Mouse (Mus musculus) myocyte (in vitro differentiated cells): Measurements from ENCODE around the gene Caprin1. TPM values are rescaled to one million over a fixed set of nuclear protein-coding genes. Genes with fewer than 3 reads are reported as not detected.

ENCODE experiments used
- H3K27me3 ChIP-seq: one replicate; pipeline ENCODE4 v1.6.1; 2011; ENCODE audit not compliant: control insufficient read depth, insufficient read depth, insufficient read length
- H3K36me3 ChIP-seq: one replicate; pipeline ENCODE4 v1.6.1; 2011; ENCODE audit not compliant: control insufficient read depth, insufficient read depth
- H3K4me2 ChIP-seq: one replicate; pipeline ENCODE4 v1.6.1; 2011; ENCODE audit warnings: low read depth, control low read depth
- H3K4me3 ChIP-seq: one replicate; pipeline ENCODE4 v1.5.1; 2011; ENCODE audit warnings: mild to moderate bottlenecking, control low read depth, moderate library complexity
- H3K79me2 ChIP-seq: one replicate; pipeline ENCODE4 v1.6.1; 2011; ENCODE audit not compliant: control insufficient read depth, insufficient read depth
- H3ac ChIP-seq: one replicate; pipeline ENCODE4 v1.6.1; 2011; ENCODE audit not compliant: control insufficient read depth, insufficient read length
- CEBPB ChIP-seq: IDR thresholded peaks from 2 replicates; pipeline ENCODE4 v1.6.1; 2011; ENCODE audit warnings: mild to moderate bottlenecking, moderate library complexity; ENCODE audit not compliant: poor library complexity, insufficient read depth, severe bottlenecking
- E2F4 ChIP-seq: IDR thresholded peaks from one replicate; pipeline ENCODE4 v1.6.1; 2011; ENCODE audit warnings: mild to moderate bottlenecking, control low read depth, moderate library complexity; ENCODE audit not compliant: insufficient read depth
- MAX ChIP-seq: IDR thresholded peaks from one replicate; pipeline ENCODE4 v1.6.1; 2011; ENCODE audit warnings: low read depth, mild to moderate bottlenecking, control low read depth
- MYOD1 ChIP-seq, 3 experiments: IDR thresholded peaks; one replicate each; pipeline ENCODE4 v1.6.1; 2011; ENCODE audit warnings: control low read depth in 2 of 3, low read depth in 2 of 3, mild to moderate bottlenecking in 2 of 3, moderate library complexity in 1 of 3; ENCODE audit not compliant: insufficient read length in 2 of 3, control insufficient read depth in 1 of 3
- MYOG ChIP-seq, 3 experiments: IDR thresholded peaks; one replicate each; pipeline ENCODE4 v1.6.1; 2011; ENCODE audit warnings: control low read depth in 2 of 3, low read depth in 2 of 3, mild to moderate bottlenecking in 2 of 3; ENCODE audit not compliant: insufficient read length in 2 of 3, control insufficient read depth in 1 of 3, insufficient read depth in 1 of 3
- POLR2A ChIP-seq: IDR thresholded peaks from one replicate; pipeline ENCODE4 v1.6.1; 2011; ENCODE audit warnings: low read depth, mild to moderate bottlenecking, control low read depth, moderate library complexity; ENCODE audit not compliant: insufficient read length
- POLR2AphosphoS2 ChIP-seq: IDR thresholded peaks from one replicate; pipeline ENCODE4 v1.6.1; 2011; ENCODE audit warnings: low read depth, control low read depth; ENCODE audit not compliant: insufficient read length
- REST ChIP-seq: IDR thresholded peaks from one replicate; pipeline ENCODE4 v1.6.1; 2011; ENCODE audit warnings: mild to moderate bottlenecking, control low read depth, moderate library complexity; ENCODE audit not compliant: insufficient read depth, insufficient read length
- SRF ChIP-seq: IDR thresholded peaks from one replicate; pipeline ENCODE4 v1.6.1; 2011; ENCODE audit warnings: low read depth; ENCODE audit not compliant: control insufficient read depth, insufficient read length
- TCF12 ChIP-seq: IDR thresholded peaks from one replicate; pipeline ENCODE4 v1.6.1; 2011; ENCODE audit warnings: mild to moderate bottlenecking, control low read depth; ENCODE audit not compliant: poor library complexity, insufficient read depth, severe bottlenecking
- TCF3 ChIP-seq: IDR thresholded peaks from one replicate; pipeline ENCODE4 v1.6.1; 2011; ENCODE audit warnings: low read depth, control low read depth; ENCODE audit not compliant: insufficient read length
- USF1 ChIP-seq: IDR thresholded peaks from one replicate; pipeline ENCODE4 v1.6.1; 2011; ENCODE audit warnings: low read depth, mild to moderate bottlenecking, control low read depth, moderate library complexity
- polyA plus RNA-seq: library from polyadenylated mRNA; unstranded; fragments of >200 nt; fragmentation: generic; extraction: Trizol; gene quantifications from one replicate; pipeline ENCODE4 v1.2.1, GENCODE M21; 2012; ENCODE audit warnings: missing spikeins

The Caprin1 gene
- polyA plus RNA-seq, 1 experiment: 99.6 TPM

DNA sequence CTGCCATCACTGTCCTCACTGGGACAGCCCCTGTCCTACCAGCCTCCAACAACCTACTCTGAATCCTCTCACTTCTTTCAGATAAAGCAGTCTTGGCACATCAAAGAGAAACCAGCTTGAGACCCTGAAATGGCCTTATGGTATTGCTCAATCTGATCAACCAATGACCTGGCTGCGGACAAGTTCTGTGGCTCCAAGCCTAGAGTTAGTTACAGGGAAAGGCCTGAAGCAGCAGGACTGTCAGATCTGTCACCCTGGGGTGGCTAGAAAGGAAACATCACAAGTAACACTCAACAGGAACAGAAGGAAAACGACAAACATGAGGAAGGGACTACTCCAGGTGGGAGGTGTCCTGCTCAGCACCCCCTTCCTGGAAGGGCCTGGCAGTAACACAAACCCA is 72.9 kb downstream of the Caprin1 start:
- no peaks in the 10 kb centered on the region for H3K79me2 ChIP-seq

DNA sequence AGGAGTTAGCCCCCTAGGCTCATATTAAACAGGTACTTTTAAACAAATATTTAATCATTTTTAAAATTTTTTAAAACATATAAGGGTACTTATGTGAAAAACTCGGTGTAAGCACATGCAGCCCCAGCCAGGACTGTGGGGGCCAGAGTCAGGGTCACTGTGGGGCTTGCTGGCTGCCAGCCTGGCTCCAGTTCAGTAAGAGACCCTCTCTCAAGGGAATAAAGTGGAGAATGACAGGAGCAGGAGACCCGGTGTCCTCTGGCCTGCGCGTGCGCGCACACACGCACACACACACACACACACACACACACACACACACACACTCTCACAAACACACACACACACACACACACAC is 78.2 kb downstream of the Caprin1 start:
- no peaks in the 10 kb centered on the region for H3K27me3 ChIP-seq
- H3K4me3 ChIP-seq: no peak overlapping the region
- no peak overlapping the region for H3ac ChIP-seq
- H3K4me2 ChIP-seq: no peak overlapping the region
- peaks cover 7% of the 10 kb centered on the region for H3K36me3 ChIP-seq
- no peaks in the 10 kb centered on the region for H3K79me2 ChIP-seq
- TF ChIP-seq MAX: no peak
- TF ChIP-seq USF1: no peak

More for the DNA sequence above, 72.9 kb downstream of the Caprin1 start:
- Histone ChIP-seq H3K36me3 (peaks cover 13% of the 10 kb centered on the region), H3K27me3 (no peaks in the 10 kb centered on the region), H3ac (no peak overlapping the region), H3K4me2 (no peak overlapping the region), H3K4me3 (no peak overlapping the region)
- no peak for TF ChIP-seq E2F4

DNA sequence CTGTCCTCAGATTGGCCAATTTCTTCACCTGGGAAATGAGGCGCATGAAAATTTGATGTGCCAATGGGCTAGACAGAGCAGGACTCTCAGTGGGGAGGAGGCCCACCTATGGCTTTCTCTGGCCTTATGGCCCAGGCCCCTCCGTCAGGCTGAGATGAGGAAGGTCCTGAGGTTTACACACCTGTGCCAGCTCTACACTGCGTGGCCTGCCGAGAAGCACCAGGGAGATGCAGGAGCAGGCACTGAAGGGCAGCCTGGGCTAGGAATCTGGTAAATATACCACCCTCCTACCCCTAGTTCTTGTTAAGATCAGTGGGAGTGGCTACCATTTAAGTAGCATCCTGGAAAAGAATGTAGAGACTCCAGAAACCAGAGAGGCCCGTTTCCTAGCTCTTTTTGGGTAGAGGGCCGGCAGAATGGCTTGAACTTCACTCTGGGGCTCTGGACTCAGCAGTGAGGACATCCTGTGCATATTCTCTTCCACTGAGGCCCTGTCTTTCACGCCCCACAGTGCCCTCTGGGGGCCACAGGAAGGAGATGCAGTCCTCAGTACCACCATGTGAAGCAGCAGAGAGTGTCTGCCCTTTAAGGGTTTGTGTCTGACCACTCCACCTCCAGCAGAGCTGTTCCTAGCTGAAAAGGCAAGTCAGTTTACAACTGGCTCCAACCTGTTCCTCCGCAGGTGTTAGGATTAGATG is 78.7 kb downstream of the Caprin1 start:
- Histone ChIP-seq H3K27me3 (no peaks in the 10 kb centered on the region), H3K4me3 (no peak overlapping the region), H3K4me2 (no peak overlapping the region), H3ac (no peak overlapping the region), H3K79me2 (no peaks in the 10 kb centered on the region), H3K36me3 (peaks cover 7% of the 10 kb centered on the region)
- TF ChIP-seq MYOG (IDR thresholded peaks at IDR 0.05; ENCODE audit: control insufficient read depth in 1 of 3, insufficient read depth in 1 of 3, insufficient read length in 2 of 3, low read depth in 2 of 3) (no peak), POLR2AphosphoS2 (peak; percentile 38)

DNA sequence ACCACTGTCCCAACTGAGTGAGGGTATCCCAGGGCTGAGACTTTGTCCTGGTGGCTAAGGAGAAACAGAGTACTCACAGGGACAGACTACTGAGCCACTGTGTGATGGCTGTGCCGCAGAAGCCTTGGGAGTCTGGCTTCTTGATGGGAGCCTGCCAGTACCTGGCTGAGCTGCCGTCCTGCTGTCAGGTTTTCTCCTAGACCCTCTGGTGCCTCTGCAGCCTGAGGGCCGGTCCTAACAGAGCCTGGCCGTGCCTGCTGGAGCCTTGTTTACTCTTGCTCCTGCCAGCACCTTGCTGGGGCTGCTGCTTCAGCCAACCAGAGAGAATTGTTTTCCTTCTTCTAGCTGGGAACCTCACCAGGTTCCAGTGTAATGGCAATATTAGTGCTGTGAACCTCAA is 83.0 kb downstream of the Caprin1 start:
- Histone ChIP-seq H3K4me3 (no peak overlapping the region), H3ac (no peak overlapping the region), H3K36me3 (peaks cover 20% of the 10 kb centered on the region), H3K27me3 (no peaks in the 10 kb centered on the region), H3K4me2 (no peak overlapping the region), H3K79me2 (no peaks in the 10 kb centered on the region)
- TF ChIP-seq MYOD1 (IDR thresholded peaks at IDR 0.05; ENCODE audit: control insufficient read depth in 1 of 3, insufficient read length in 2 of 3, low read depth in 2 of 3) (no peak), MAX (no peak), E2F4 (no peak), POLR2A (no peak), POLR2AphosphoS2 (no peak), MYOG (IDR thresholded peaks at IDR 0.05; ENCODE audit: control insufficient read depth in 1 of 3, insufficient read depth in 1 of 3, insufficient read length in 2 of 3, low read depth in 2 of 3) (no peak), TCF3 (no peak), SRF (no peak), CEBPB (no peak), REST (no peak), TCF12 (no peak)

DNA sequence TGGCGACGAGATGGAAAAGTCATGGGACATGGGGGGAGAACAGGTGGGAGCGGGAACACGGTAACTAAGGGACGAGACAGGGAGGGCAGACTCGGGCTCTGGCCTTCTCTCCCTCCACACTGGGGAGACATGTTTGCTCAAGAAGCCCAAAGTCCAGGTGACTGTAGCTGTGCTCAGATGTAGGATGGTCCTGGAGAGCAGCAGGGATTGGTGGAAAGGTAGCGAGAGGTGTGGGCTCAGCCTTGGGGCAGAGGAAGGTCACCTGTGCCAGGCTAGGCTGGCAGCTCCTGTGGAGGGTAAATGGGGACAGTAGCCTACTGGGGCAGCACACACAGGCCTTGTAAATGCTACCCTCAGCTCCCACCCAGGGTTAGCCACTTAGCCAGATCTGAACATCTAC is 83.6 kb downstream of the Caprin1 start:
- TF ChIP-seq MYOG (IDR thresholded peaks at IDR 0.05; ENCODE audit: control insufficient read depth in 1 of 3, insufficient read depth in 1 of 3, insufficient read length in 2 of 3, low read depth in 2 of 3) (no peak), CEBPB (no peak), E2F4 (no peak), POLR2AphosphoS2 (no peak), USF1 (no peak), TCF3 (no peak), TCF12 (no peak), POLR2A (no peak), REST (no peak), MYOD1 (IDR thresholded peaks at IDR 0.05; ENCODE audit: control insufficient read depth in 1 of 3, insufficient read length in 2 of 3, low read depth in 2 of 3) (no peak), MAX (no peak), SRF (no peak)
- peaks cover 22% of the 10 kb centered on the region for H3K36me3 ChIP-seq
- H3K4me3 ChIP-seq: no peak overlapping the region

More for the DNA sequence above, 83.6 kb downstream of the Caprin1 start:
- no peak overlapping the region for H3K4me2 ChIP-seq
- no peaks in the 10 kb centered on the region for H3K27me3 ChIP-seq
- no peaks in the 10 kb centered on the region for H3K79me2 ChIP-seq
- no peak overlapping the region for H3ac ChIP-seq

Other genes starting within 250 kb of the Caprin1 start
- 16.1 TPM for gene Abtb2, start 231.3 kb downstream of the Caprin1 start, polyA plus RNA-seq
- gene Nat10, start 36.4 kb downstream of the Caprin1 start, polyA plus RNA-seq: 20.6 TPM
- gene Lmo2, start 160.3 kb upstream of the Caprin1 start, polyA plus RNA-seq: 0.11 TPM
- 9.3 TPM for gene Fbxo3, start 230.1 kb upstream of the Caprin1 start, polyA plus RNA-seq
- 0.19 TPM for gene 4931422A03Rik, start 230.7 kb upstream of the Caprin1 start, polyA plus RNA-seq